Mouse (Mus musculus): ENCODE measurements around the gene Mob1a. TPM values are rescaled to one million over a fixed set of nuclear protein-coding genes. Genes with fewer than 3 reads are reported as not detected.
"Not testable (repeated sequence)": the region's sequence is repeated elsewhere in the genome, so short reads cannot be mapped to it uniquely, and the experiment has no call there.

Mob1a gene
- polyA plus RNA-seq, 1 experiment, result 30.8 TPM

- Histone ChIP-seq H3K79me3 (ENCODE audit: low read depth) (peaks cover 26% of the 10 kb centered on the region), H3K79me2 (ENCODE audit: control insufficient read depth, insufficient read depth) (peaks cover 28% of the 10 kb centered on the region), H3K27me3 (ENCODE audit: control insufficient read depth, insufficient read depth, insufficient read length) (no peaks in the 10 kb centered on the region), H3ac (ENCODE audit: control insufficient read depth, insufficient read length, low read depth) (no peak overlapping the region), H3K4me3 (ENCODE audit: insufficient read depth, poor library complexity, severe bottlenecking) (no peak overlapping the region), H3K36me3 (ENCODE audit: control insufficient read depth, insufficient read depth) (no peaks in the 10 kb centered on the region)
- no peak for TF ChIP-seq CTCF (IDR thresholded peaks at IDR 0.05; ENCODE audit: control insufficient read depth, insufficient read depth, insufficient read length)
- no peak for TF ChIP-seq MYOG (IDR thresholded peaks at IDR 0.05; ENCODE audit: control insufficient read depth, extremely low read depth, insufficient read length)
- no peak for TF ChIP-seq MAX (IDR thresholded peaks at IDR 0.05)
- no peak for TF ChIP-seq FOSL1 (IDR thresholded peaks at IDR 0.05; ENCODE audit: insufficient read depth, low read length, poor library complexity, severe bottlenecking)
Observed at GRCm38 (mm10) chr6:83323652-83324419, 2.0 kb upstream of the Mob1a start.

- Histone ChIP-seq H3K4me3 (ENCODE audit: insufficient read depth, poor library complexity, severe bottlenecking) (peak overlapping the region; percentile 69), H3K27me3 (ENCODE audit: control insufficient read depth, insufficient read depth, insufficient read length) (no peaks in the 10 kb centered on the region), H3K79me3 (ENCODE audit: low read depth) (peaks cover 44% of the 10 kb centered on the region), H3K36me3 (ENCODE audit: control insufficient read depth, insufficient read depth) (peaks cover 23% of the 10 kb centered on the region), H3K79me2 (ENCODE audit: control insufficient read depth, insufficient read depth) (peaks cover 52% of the 10 kb centered on the region), H3ac (ENCODE audit: control insufficient read depth, insufficient read length, low read depth) (peak overlapping the region; percentile 62)
- TF ChIP-seq MYOD1 (IDR thresholded peaks at IDR 0.05; ENCODE audit: control insufficient read depth, insufficient read length, low read depth) (no peak), MAX (IDR thresholded peaks at IDR 0.05) (no peak), MYOG (IDR thresholded peaks at IDR 0.05; ENCODE audit: control insufficient read depth, extremely low read depth, insufficient read length) (no peak), USF1 (IDR thresholded peaks at IDR 0.05; ENCODE audit: low read depth) (no peak), FOSL1 (IDR thresholded peaks at IDR 0.05; ENCODE audit: insufficient read depth, low read length, poor library complexity, severe bottlenecking) (no peak), CEBPB (IDR thresholded peaks at IDR 0.05; ENCODE audit: low read depth) (no peak), CTCF (IDR thresholded peaks at IDR 0.05; ENCODE audit: control insufficient read depth, insufficient read depth, insufficient read length) (no peak)
Observed at GRCm38 (mm10) chr6:83326394-83326736, 549 bp downstream of the Mob1a start.

GRCm38 (mm10) chr6:83326761-83327160 lies 945 bp downstream of the Mob1a start:
- Histone ChIP-seq H3K79me2 (ENCODE audit: control insufficient read depth, insufficient read depth) (peaks cover 52% of the 10 kb centered on the region), H3K4me3 (ENCODE audit: insufficient read depth, poor library complexity, severe bottlenecking) (peak overlapping the region; percentile 69), H3K27me3 (ENCODE audit: control insufficient read depth, insufficient read depth, insufficient read length) (no peaks in the 10 kb centered on the region), H3K79me3 (ENCODE audit: low read depth) (peaks cover 44% of the 10 kb centered on the region), H3K36me3 (ENCODE audit: control insufficient read depth, insufficient read depth) (peaks cover 27% of the 10 kb centered on the region), H3ac (ENCODE audit: control insufficient read depth, insufficient read length, low read depth) (peak overlapping the region; percentile 11)
- no peak for TF ChIP-seq MAX (IDR thresholded peaks at IDR 0.05)

- no peak for TF ChIP-seq MAX (IDR thresholded peaks at IDR 0.05)
- no peak for TF ChIP-seq USF1 (IDR thresholded peaks at IDR 0.05; ENCODE audit: low read depth)
- no peak for TF ChIP-seq MYOD1 (IDR thresholded peaks at IDR 0.05; ENCODE audit: control insufficient read depth, insufficient read length, low read depth)
- TF ChIP-seq FOSL1 (IDR thresholded peaks at IDR 0.05; ENCODE audit: insufficient read depth, low read length, poor library complexity, severe bottlenecking), result no peak
- TF ChIP-seq CEBPB (IDR thresholded peaks at IDR 0.05; ENCODE audit: low read depth), result no peak
- TF ChIP-seq CTCF (IDR thresholded peaks at IDR 0.05; ENCODE audit: control insufficient read depth, insufficient read depth, insufficient read length), result no peak
- TF ChIP-seq MYOG (IDR thresholded peaks at IDR 0.05; ENCODE audit: control insufficient read depth, extremely low read depth, insufficient read length), result no peak
- no peak overlapping the region for H3ac ChIP-seq (ENCODE audit: control insufficient read depth, insufficient read length, low read depth)
- peaks cover 33% of the 10 kb centered on the region for H3K36me3 ChIP-seq (ENCODE audit: control insufficient read depth, insufficient read depth)
- H3K4me3 ChIP-seq (ENCODE audit: insufficient read depth, poor library complexity, severe bottlenecking), result no peak overlapping the region
- no peaks in the 10 kb centered on the region for H3K27me3 ChIP-seq (ENCODE audit: control insufficient read depth, insufficient read depth, insufficient read length)
- peaks cover 44% of the 10 kb centered on the region for H3K79me3 ChIP-seq (ENCODE audit: low read depth)
- H3K79me2 ChIP-seq (ENCODE audit: control insufficient read depth, insufficient read depth), result peaks cover 58% of the 10 kb centered on the region
Observed at GRCm38 (mm10) chr6:83327591-83328190, 1.9 kb downstream of the Mob1a start.

- Histone ChIP-seq H3K27me3 (ENCODE audit: control insufficient read depth, insufficient read depth, insufficient read length) (no peaks in the 10 kb centered on the region), H3K4me3 (ENCODE audit: insufficient read depth, poor library complexity, severe bottlenecking) (no peak overlapping the region), H3ac (ENCODE audit: control insufficient read depth, insufficient read length, low read depth) (no peak overlapping the region), H3K79me3 (ENCODE audit: low read depth) (no peaks in the 10 kb centered on the region), H3K36me3 (ENCODE audit: control insufficient read depth, insufficient read depth) (peaks cover 69% of the 10 kb centered on the region), H3K79me2 (ENCODE audit: control insufficient read depth, insufficient read depth) (peaks cover 15% of the 10 kb centered on the region)
- TF ChIP-seq MAX (IDR thresholded peaks at IDR 0.05) (no peak), USF1 (IDR thresholded peaks at IDR 0.05; ENCODE audit: low read depth) (no peak), FOSL1 (IDR thresholded peaks at IDR 0.05; ENCODE audit: insufficient read depth, low read length, poor library complexity, severe bottlenecking) (no peak), MYOG (IDR thresholded peaks at IDR 0.05; ENCODE audit: control insufficient read depth, extremely low read depth, insufficient read length) (no peak), MYOD1 (IDR thresholded peaks at IDR 0.05; ENCODE audit: control insufficient read depth, insufficient read length, low read depth) (no peak), CTCF (IDR thresholded peaks at IDR 0.05; ENCODE audit: control insufficient read depth, insufficient read depth, insufficient read length) (no peak), CEBPB (IDR thresholded peaks at IDR 0.05; ENCODE audit: low read depth) (no peak)
Observed at GRCm38 (mm10) chr6:83341387-83341786, 15.6 kb downstream of the Mob1a start.

GRCm38 (mm10) chr6:83342957-83343356 lies 17.1 kb downstream of the Mob1a start:
- Histone ChIP-seq H3K79me2 (ENCODE audit: control insufficient read depth, insufficient read depth) (peaks cover 15% of the 10 kb centered on the region), H3K36me3 (ENCODE audit: control insufficient read depth, insufficient read depth) (peaks cover 58% of the 10 kb centered on the region), H3K27me3 (ENCODE audit: control insufficient read depth, insufficient read depth, insufficient read length) (no peaks in the 10 kb centered on the region), H3K79me3 (ENCODE audit: low read depth) (no peaks in the 10 kb centered on the region), H3K4me3 (ENCODE audit: insufficient read depth, poor library complexity, severe bottlenecking) (no peak overlapping the region), H3ac (ENCODE audit: control insufficient read depth, insufficient read length, low read depth) (no peak overlapping the region)
- TF ChIP-seq MYOG (IDR thresholded peaks at IDR 0.05; ENCODE audit: control insufficient read depth, extremely low read depth, insufficient read length), result no peak
- TF ChIP-seq MAX (IDR thresholded peaks at IDR 0.05), result no peak
- no peak for TF ChIP-seq FOSL1 (IDR thresholded peaks at IDR 0.05; ENCODE audit: insufficient read depth, low read length, poor library complexity, severe bottlenecking)
- TF ChIP-seq USF1 (IDR thresholded peaks at IDR 0.05; ENCODE audit: low read depth), result no peak
- no peak for TF ChIP-seq CTCF (IDR thresholded peaks at IDR 0.05; ENCODE audit: control insufficient read depth, insufficient read depth, insufficient read length)
- TF ChIP-seq MYOD1 (IDR thresholded peaks at IDR 0.05; ENCODE audit: control insufficient read depth, insufficient read length, low read depth), result no peak
- TF ChIP-seq CEBPB (IDR thresholded peaks at IDR 0.05; ENCODE audit: low read depth), result no peak

- not testable (repeated sequence) for H3K4me3 ChIP-seq (ENCODE audit: insufficient read depth, poor library complexity, severe bottlenecking); H3ac ChIP-seq (ENCODE audit: control insufficient read depth, insufficient read length, low read depth); H3K27me3 ChIP-seq (ENCODE audit: control insufficient read depth, insufficient read depth, insufficient read length); H3K79me3 ChIP-seq (ENCODE audit: low read depth)
- Histone ChIP-seq H3K79me2 (ENCODE audit: control insufficient read depth, insufficient read depth) (peaks cover 23% of the 10 kb centered on the region), H3K36me3 (ENCODE audit: control insufficient read depth, insufficient read depth) (peaks cover 37% of the 10 kb centered on the region)
Observed at GRCm38 (mm10) chr6:83345285-83345684, 19.5 kb downstream of the Mob1a start.

Data from C2C12 (cell line).